Mouse (Mus musculus): ENCODE data around the gene Caln1.

GRCm38 (mm10) chr5:130792755-130793452, 423.6 kb downstream of the Caln1 start:
- TF ChIP-seq CTCF (IDR thresholded peaks at IDR 0.05) (no peak), EP300 (IDR thresholded peaks at IDR 0.05) (no peak)
